ENCODE assay signal across 8 mouse cellular contexts in genomic region chr16:94527546-94527945, GRCm38 (mm10). TPM values are rescaled to one million over a fixed set of nuclear protein-coding genes. Genes with fewer than 3 reads are reported as not detected.
DNase-seq lines count a peak whose midpoint lies in the region; ATAC-seq and TF ChIP-seq lines count a peak whose summit lies in the region.

No protein-coding gene starts in this region.

- TF ChIP-seq CTCF in kidney, postnatal 0 days (IDR thresholded peaks at IDR 0.05; ENCODE audit: low read depth): no peak
- no peak for TF ChIP-seq CTCF in midbrain, postnatal 0 days (IDR thresholded peaks at IDR 0.05)

- peak overlapping the region; percentile 67 for H3K4me2 ChIP-seq in kidney, postnatal 0 days (ENCODE audit: low read length)
- H3K4me2 ChIP-seq in midbrain, postnatal 0 days (ENCODE audit: low read depth, low read length, poor library complexity, severe bottlenecking): peak overlapping the region; percentile 63

- peak overlapping the region; percentile 79 for H3K4me3 ChIP-seq in kidney, postnatal 0 days (replicated peaks; ENCODE audit: low read depth, low read length)
- peak overlapping the region; percentile 87 for H3K4me3 ChIP-seq in embryonic facial prominence, embryonic 10.5 days
- H3K4me3 ChIP-seq in midbrain, postnatal 0 days (ENCODE audit: low read depth, low read length): peak overlapping the region; percentile 79

- peak overlapping the region; percentile 98 for H3K27ac ChIP-seq in kidney, postnatal 0 days
- H3K27ac ChIP-seq in embryonic facial prominence, embryonic 10.5 days (replicated peaks): peak overlapping the region; percentile 93
- H3K27ac ChIP-seq in midbrain, postnatal 0 days (ENCODE audit: low read depth, low read length): peak overlapping the region; percentile 96

- no peaks in the 10 kb centered on the region for H3K27me3 ChIP-seq in kidney, postnatal 0 days (ENCODE audit: insufficient read depth, low read length)
- no peaks in the 10 kb centered on the region for H3K27me3 ChIP-seq in embryonic facial prominence, embryonic 10.5 days (replicated peaks; ENCODE audit: low read depth, poor library complexity, severe bottlenecking)
- no peaks in the 10 kb centered on the region for H3K27me3 ChIP-seq in midbrain, postnatal 0 days (ENCODE audit: insufficient read depth, low read length)

- no peaks in the 10 kb centered on the region for H3K9me3 ChIP-seq in kidney, postnatal 0 days (replicated peaks; ENCODE audit: low read length)
- H3K9me3 ChIP-seq in embryonic facial prominence, embryonic 10.5 days: no peaks in the 10 kb centered on the region
- no peaks in the 10 kb centered on the region for H3K9me3 ChIP-seq in midbrain, postnatal 0 days (ENCODE audit: low read length)

- H3K9ac ChIP-seq in kidney, postnatal 0 days (ENCODE audit: low read depth, low read length): peak overlapping the region; percentile 81
- H3K9ac ChIP-seq in midbrain, postnatal 0 days (replicated peaks; ENCODE audit: low read length, poor library complexity, severe bottlenecking): peak overlapping the region; percentile 95

- H3K36me3 ChIP-seq in kidney, postnatal 0 days (ENCODE audit: insufficient read depth, low read length): no peaks in the 10 kb centered on the region
- no peaks in the 10 kb centered on the region for H3K36me3 ChIP-seq in embryonic facial prominence, embryonic 10.5 days (replicated peaks)
- no peaks in the 10 kb centered on the region for H3K36me3 ChIP-seq in midbrain, postnatal 0 days (ENCODE audit: insufficient read depth, low read length)

- H3K4me1 ChIP-seq in kidney, postnatal 0 days (replicated peaks; ENCODE audit: insufficient read depth, low read length): peaks cover 12% of the 10 kb centered on the region
- H3K4me1 ChIP-seq in embryonic facial prominence, embryonic 10.5 days: peaks cover 27% of the 10 kb centered on the region
- 0 out of 2 replicates have a peak, but pooled peaks cover 6% of the 10 kb centered on the region for H3K4me1 ChIP-seq in midbrain, postnatal 0 days (ENCODE audit: insufficient read depth, low read length)

- no peak for ATAC-seq in kidney, postnatal 0 days (replicated peaks; ENCODE audit: low FRiP score, low read depth)
- no peak for ATAC-seq in midbrain, postnatal 0 days (ENCODE audit: low FRiP score)
- ATAC-seq in CD4-positive, CD25-positive, alpha-beta regulatory T cell, adult 4 months: no peak
- ATAC-seq in megakaryocyte progenitor cell, adult 5-6 weeks (replicated peaks; ENCODE audit: poor library complexity): no peak

- peak; percentile 27 for DNase-seq in kidney, postnatal 0 days (ENCODE audit: low spot score)
- DNase-seq in kidney, postnatal 4 days: no peak
- no peak for DNase-seq in embryonic facial prominence, embryonic 10.5 days (ENCODE audit: low spot score)
- peak; percentile 50 for DNase-seq in induced T-regulatory cell, adult 2 months (ENCODE audit: low read depth)
- DNase-seq in midbrain, postnatal 0 days (ENCODE audit: low spot score): no peak
- DNase-seq in cerebellum, postnatal 4 days (ENCODE audit: low spot score in 2 of 2): no peak

- 27% methylated on average over 3 of the region's 3 CpGs for WGBS in kidney, postnatal 0 days
- WGBS in embryonic facial prominence, embryonic 10.5 days: 63% methylated on average over 3 of the region's 3 CpGs
- 61% methylated on average over 3 of the region's 3 CpGs for WGBS in midbrain, postnatal 0 days

RNA-seq across cellular contexts. Expression of gene Vps26c, which starts 0.9 kb away (rescaled TPM):
- 42.3 and 48.9 TPM in 2 replicates for polyA plus RNA-seq in kidney, postnatal 0 days (2015; fragmentation: Nextera tagmentation; extraction: Ambion mirVana)
- polyA plus RNA-seq in embryonic facial prominence, embryonic 10.5 days (2016; fragmentation: Nextera tagmentation; extraction: Ambion mirVana): 53.9 and 59.4 TPM in 2 replicates
- total RNA-seq in midbrain, postnatal 0 days (2014; rRNA removed): 66.2 and 74.8 TPM in 2 replicates
- 63.0 and 65.4 TPM in 2 replicates for polyA plus RNA-seq in midbrain, postnatal 0 days (2015; fragmentation: Nextera tagmentation; extraction: Ambion mirVana)
- polyA plus RNA-seq in CD4-positive, CD25-positive, alpha-beta regulatory T cell, adult 4 months (2017; shearing (Covaris generic)): 10 to 100 TPM; 89.2 to 95.1 TPM
- total RNA-seq in megakaryocyte progenitor cell, adult 5-6 weeks (2015): 21.8 and 26.4 TPM in 2 replicates
- 29.5 and 32.9 TPM in 2 replicates for total RNA-seq in megakaryocyte progenitor cell, adult 5-6 weeks (2017)

RNA-seq across cellular contexts. Expression of gene Dyrk1a, which starts 42.3 kb away (rescaled TPM):
- 8.5 and 8.6 TPM in 2 replicates for polyA plus RNA-seq in kidney, postnatal 0 days (2015; fragmentation: Nextera tagmentation; extraction: Ambion mirVana)
- polyA plus RNA-seq in embryonic facial prominence, embryonic 10.5 days (2016; fragmentation: Nextera tagmentation; extraction: Ambion mirVana): 9.5 and 10.0 TPM in 2 replicates
- 93.5 and 94.2 TPM in 2 replicates for total RNA-seq in midbrain, postnatal 0 days (2014; rRNA removed)
- polyA plus RNA-seq in midbrain, postnatal 0 days (2015; fragmentation: Nextera tagmentation; extraction: Ambion mirVana): 11.7 and 13.7 TPM in 2 replicates
- polyA plus RNA-seq in CD4-positive, CD25-positive, alpha-beta regulatory T cell, adult 4 months (2017; shearing (Covaris generic)): 10 to 100 TPM; 24.2 to 26.6 TPM
- 60.8 and 65.6 TPM in 2 replicates for total RNA-seq in megakaryocyte progenitor cell, adult 5-6 weeks (2015)
- 49.4 and 58.3 TPM in 2 replicates for total RNA-seq in megakaryocyte progenitor cell, adult 5-6 weeks (2017)

Comparison
In these comparisons a context has a peak if more than half of its experiments do, and no peak if none do; other contexts are left out.
1. DNase-seq: peak in kidney, postnatal 0 days (single experiment) and induced T-regulatory cell, adult 2 months (single experiment); none in kidney, postnatal 4 days (0 of 2), embryonic facial prominence, embryonic 10.5 days (single experiment), midbrain, postnatal 0 days (single experiment) and cerebellum, postnatal 4 days (0 of 2).
2. Peak in every context shown above with its lines, with median percentiles within 50 percentile points of each other: H3K27ac ChIP-seq and H3K4me3 ChIP-seq.